Mouse (Mus musculus): ENCODE measurements around the gene Mff. TPM values are rescaled to one million over a fixed set of nuclear protein-coding genes. Genes with fewer than 3 reads are reported as not detected.

The Mff gene
- polyA plus RNA-seq, 1 experiment from 2014 or later, result 130 TPM

DNA sequence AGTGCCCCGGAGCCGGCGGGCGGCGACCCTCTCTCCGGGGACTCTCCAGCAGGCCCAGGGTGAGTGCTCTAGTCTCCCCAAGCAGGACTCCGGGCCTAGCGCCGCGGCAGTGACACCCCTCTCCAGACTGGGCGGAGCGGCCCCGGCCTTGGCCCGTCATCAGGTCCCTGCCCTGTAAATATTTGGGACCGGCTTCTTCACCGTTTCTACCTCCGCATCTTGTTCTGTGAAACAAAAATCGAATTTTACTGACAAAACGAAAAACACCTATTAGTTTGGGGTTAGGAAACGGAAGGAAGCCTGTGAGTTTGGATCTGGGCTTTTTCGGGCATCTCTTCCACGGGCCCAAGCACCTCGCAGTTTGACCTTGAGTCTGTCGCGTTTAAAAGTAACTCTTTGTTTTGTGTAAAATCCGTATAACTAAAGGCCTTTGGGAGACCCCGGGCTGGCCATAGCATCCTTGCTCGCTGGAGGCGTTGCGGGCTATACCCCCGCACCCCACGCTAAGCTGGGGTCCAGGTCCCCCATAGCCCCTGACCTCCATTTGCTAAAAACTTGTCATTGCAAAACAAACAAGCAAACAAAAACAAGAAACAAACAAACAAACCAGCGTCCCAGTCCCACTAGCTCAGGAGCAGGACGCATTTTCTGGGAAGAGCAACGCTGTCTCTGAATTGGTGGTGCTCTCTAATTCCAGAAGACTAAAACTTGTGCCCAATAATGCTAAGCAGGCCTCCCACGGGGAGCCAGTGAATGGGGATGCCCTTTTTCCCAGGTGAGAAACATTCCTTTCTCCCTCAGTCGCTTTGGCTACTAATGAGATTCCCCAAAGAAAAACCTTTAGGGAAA is 560 bp downstream of the Mff start:
- Histone ChIP-seq H3K36me3 (replicated peaks; ENCODE audit: insufficient read depth, low read length) (peaks cover 23% of the 10 kb centered on the region), H3K9ac (replicated peaks) (peak overlapping the region; percentile 97), H3K27me3 (ENCODE audit: insufficient read depth, low read length) (0 out of 2 replicates have a peak, but pooled peaks cover 3% of the 10 kb centered on the region), H3K27ac (ENCODE audit: low read depth) (peak overlapping the region; percentile 97), H3K4me2 (ENCODE audit: low read depth, low read length) (peak overlapping the region; percentile 81), H3K9me3 (ENCODE audit: low read length) (no peaks in the 10 kb centered on the region), H3K4me1 (ENCODE audit: insufficient read depth) (peaks cover 16% of the 10 kb centered on the region), H3K4me3 (ENCODE audit: low read depth, low read length) (peak overlapping the region; percentile 92)
- 3% methylated on average over 37 of the region's 37 CpGs for WGBS (ENCODE audit: insufficient replicate concordance)
- ATAC-seq (peak; percentile 99), DNase-seq (no peak)
- TF ChIP-seq CTCF (IDR thresholded peaks at IDR 0.05; ENCODE audit: low read depth) (no peak), EP300 (IDR thresholded peaks at IDR 0.05; ENCODE audit: low read depth) (no peak; the same call in 1 of the 2 replicates)

DNA sequence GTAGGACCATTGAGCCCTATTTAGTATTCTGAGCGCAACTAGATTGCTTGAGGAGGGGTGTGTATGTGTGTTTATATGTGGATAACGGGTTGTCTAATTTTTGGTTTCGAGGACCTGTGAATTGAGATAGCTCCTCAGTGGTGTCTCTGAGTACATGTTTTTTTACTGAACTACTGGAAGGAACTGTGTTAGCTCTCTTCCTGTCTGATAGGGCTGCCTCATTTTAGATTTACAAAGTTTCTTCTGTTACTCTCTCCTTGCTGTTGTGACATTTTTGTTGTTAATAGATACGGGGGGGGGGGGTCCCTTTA is 1.1 kb downstream of the Mff start:
- H3K36me3 ChIP-seq (replicated peaks; ENCODE audit: insufficient read depth, low read length), result peaks cover 29% of the 10 kb centered on the region
- H3K27me3 ChIP-seq (ENCODE audit: insufficient read depth, low read length), result 0 out of 2 replicates have a peak, but pooled peaks cover 3% of the 10 kb centered on the region
- peak overlapping the region; percentile 92 for H3K4me3 ChIP-seq (ENCODE audit: low read depth, low read length)
- peak overlapping the region; percentile 81 for H3K4me2 ChIP-seq (ENCODE audit: low read depth, low read length)
- peaks cover 16% of the 10 kb centered on the region for H3K4me1 ChIP-seq (ENCODE audit: insufficient read depth)
- ATAC-seq (peak; percentile 6; the same call in 1 of the 2 replicates), DNase-seq (no peak)
- TF ChIP-seq EP300 (IDR thresholded peaks at IDR 0.05; ENCODE audit: low read depth) (no peak), CTCF (IDR thresholded peaks at IDR 0.05; ENCODE audit: low read depth) (no peak)
- 22% methylated on average over 4 of the region's 4 CpGs for WGBS (ENCODE audit: insufficient replicate concordance)
- no peaks in the 10 kb centered on the region for H3K9me3 ChIP-seq (ENCODE audit: low read length)
- H3K9ac ChIP-seq (replicated peaks), result peak overlapping the region; percentile 97
- peak overlapping the region; percentile 97 for H3K27ac ChIP-seq (ENCODE audit: low read depth)

DNA sequence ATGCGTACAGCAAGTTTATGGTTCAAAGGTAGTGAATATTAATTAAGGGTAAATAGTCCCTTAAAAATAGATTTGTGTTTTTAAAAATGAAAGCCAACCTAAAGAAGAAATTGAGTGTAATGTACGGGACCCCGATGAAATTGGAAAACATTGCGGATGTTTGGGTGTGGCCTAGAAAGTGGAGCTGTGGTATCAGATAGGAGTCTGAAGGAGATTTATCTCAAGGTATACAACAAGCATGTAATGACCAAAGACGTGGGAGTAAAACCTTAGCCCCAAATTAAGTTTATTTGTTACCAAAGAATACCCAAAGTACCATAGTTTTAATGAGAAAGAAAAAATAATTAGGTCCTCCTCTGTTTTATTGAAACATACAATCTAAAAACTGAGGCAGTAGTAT is 1.8 kb downstream of the Mff start:
- 60% methylated on average over 5 of the region's 5 CpGs for WGBS (ENCODE audit: insufficient replicate concordance)
- peak overlapping the region; percentile 97 for H3K27ac ChIP-seq (ENCODE audit: low read depth)

DNA sequence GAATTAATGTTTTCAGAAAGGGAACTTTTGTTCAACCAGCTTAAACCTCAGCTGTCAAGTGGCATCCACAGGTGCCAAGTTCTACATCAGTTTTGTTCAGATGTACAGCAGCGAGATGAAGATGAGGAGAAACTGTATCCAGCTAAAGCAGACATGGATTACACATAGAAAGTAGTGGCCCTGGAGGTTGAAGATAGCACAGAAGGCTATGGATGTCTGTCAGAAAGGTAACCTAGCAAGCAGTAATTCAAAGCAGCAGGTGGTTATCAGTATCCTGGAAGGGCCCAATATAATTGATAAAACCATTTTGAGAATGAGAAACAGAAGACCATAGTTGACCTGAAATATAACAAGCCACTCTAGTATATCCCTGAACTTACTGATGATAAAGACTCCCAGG is 8.7 kb downstream of the Mff start:
- no peaks in the 10 kb centered on the region for H3K9me3 ChIP-seq (ENCODE audit: low read length)
- DNase-seq (no peak), ATAC-seq (peak; percentile 51)
- no peaks in the 10 kb centered on the region for H3K4me1 ChIP-seq (ENCODE audit: insufficient read depth)
- no peak overlapping the region for H3K27ac ChIP-seq (ENCODE audit: low read depth)
- H3K27me3 ChIP-seq (ENCODE audit: insufficient read depth, low read length), result no peaks in the 10 kb centered on the region
- H3K4me2 ChIP-seq (ENCODE audit: low read depth, low read length), result no peak overlapping the region
- WGBS (ENCODE audit: insufficient replicate concordance), result 68% methylated on average over 1 of the region's 1 CpGs
- no peak overlapping the region for H3K9ac ChIP-seq (replicated peaks)
- H3K36me3 ChIP-seq (replicated peaks; ENCODE audit: insufficient read depth, low read length), result peaks cover 78% of the 10 kb centered on the region
- TF ChIP-seq CTCF (IDR thresholded peaks at IDR 0.05; ENCODE audit: low read depth), result no peak
- TF ChIP-seq EP300 (IDR thresholded peaks at IDR 0.05; ENCODE audit: low read depth), result 0 out of 2 replicates have a peak, but pooled peaks have one; percentile 27
- no peak overlapping the region for H3K4me3 ChIP-seq (ENCODE audit: low read depth, low read length)

More for the DNA sequence above, 1.8 kb downstream of the Mff start:
- ATAC-seq (no peak), DNase-seq (no peak)
- TF ChIP-seq EP300 (IDR thresholded peaks at IDR 0.05; ENCODE audit: low read depth), result peak; percentile 67
- TF ChIP-seq CTCF (IDR thresholded peaks at IDR 0.05; ENCODE audit: low read depth), result no peak
- H3K36me3 ChIP-seq (replicated peaks; ENCODE audit: insufficient read depth, low read length), result peaks cover 35% of the 10 kb centered on the region
- H3K9me3 ChIP-seq (ENCODE audit: low read length), result no peaks in the 10 kb centered on the region
- H3K4me1 ChIP-seq (ENCODE audit: insufficient read depth), result peaks cover 16% of the 10 kb centered on the region
- H3K4me3 ChIP-seq (ENCODE audit: low read depth, low read length), result peak overlapping the region; percentile 92
- 0 out of 2 replicates have a peak, but pooled peaks cover 3% of the 10 kb centered on the region for H3K27me3 ChIP-seq (ENCODE audit: insufficient read depth, low read length)
- peak overlapping the region; percentile 97 for H3K9ac ChIP-seq (replicated peaks)
- H3K4me2 ChIP-seq (ENCODE audit: low read depth, low read length), result peak overlapping the region; percentile 81

DNA sequence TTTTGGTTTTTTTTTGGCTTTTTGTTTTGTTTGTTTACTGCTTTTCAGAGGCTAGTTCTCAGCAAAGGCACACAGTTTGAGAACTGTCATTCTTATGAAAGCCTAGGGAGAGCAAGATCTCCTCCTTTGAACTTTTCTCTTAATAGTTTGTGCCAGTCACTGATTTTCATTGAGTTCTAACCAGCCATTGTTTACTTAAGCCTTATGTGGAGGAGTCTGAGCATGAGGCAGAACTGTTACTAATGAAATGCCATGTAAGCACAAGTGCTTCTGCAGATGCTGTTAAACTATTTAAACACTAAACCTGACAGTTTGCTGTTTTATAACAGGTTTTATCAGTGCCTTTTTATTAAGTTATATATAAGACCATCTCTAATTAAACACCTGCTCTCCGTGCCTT is 13.4 kb downstream of the Mff start:
- ATAC-seq (no peak), DNase-seq (no peak)
- Histone ChIP-seq H3K4me3 (ENCODE audit: low read depth, low read length) (no peak overlapping the region), H3K4me1 (ENCODE audit: insufficient read depth) (no peaks in the 10 kb centered on the region), H3K4me2 (ENCODE audit: low read depth, low read length) (no peak overlapping the region), H3K9me3 (ENCODE audit: low read length) (no peaks in the 10 kb centered on the region), H3K9ac (replicated peaks) (no peak overlapping the region), H3K27ac (ENCODE audit: low read depth) (no peak overlapping the region), H3K27me3 (ENCODE audit: insufficient read depth, low read length) (no peaks in the 10 kb centered on the region), H3K36me3 (replicated peaks; ENCODE audit: insufficient read depth, low read length) (peaks cover 55% of the 10 kb centered on the region)
- WGBS (ENCODE audit: insufficient replicate concordance), result 92% methylated on average over 1 of the region's 1 CpGs
- TF ChIP-seq CTCF (IDR thresholded peaks at IDR 0.05; ENCODE audit: low read depth) (no peak), EP300 (IDR thresholded peaks at IDR 0.05; ENCODE audit: low read depth) (no peak)

DNA sequence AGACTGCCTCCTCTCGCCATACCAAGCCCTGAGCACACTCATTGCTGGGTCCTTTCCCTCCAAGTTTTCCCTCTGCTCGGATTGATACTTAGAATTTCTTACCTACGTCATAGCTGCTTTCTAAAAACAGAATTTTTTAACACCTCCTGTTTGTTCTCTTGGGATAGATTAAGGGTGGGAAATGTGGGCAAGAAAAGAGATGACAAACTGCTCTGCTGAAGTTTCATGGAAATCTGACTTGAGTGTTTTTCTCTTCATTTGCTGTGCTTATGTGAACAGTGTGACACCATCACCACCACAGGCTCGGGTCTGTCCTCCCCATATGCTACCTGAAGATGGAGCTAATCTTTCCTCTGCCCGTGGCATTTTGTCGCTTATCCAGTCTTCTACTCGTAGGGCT is 16.8 kb downstream of the Mff start:
- Histone ChIP-seq H3K9me3 (ENCODE audit: low read length) (no peaks in the 10 kb centered on the region), H3K4me2 (ENCODE audit: low read depth, low read length) (no peak overlapping the region), H3K4me3 (ENCODE audit: low read depth, low read length) (no peak overlapping the region), H3K27ac (ENCODE audit: low read depth) (no peak overlapping the region), H3K9ac (replicated peaks) (no peak overlapping the region), H3K4me1 (ENCODE audit: insufficient read depth) (no peaks in the 10 kb centered on the region), H3K36me3 (replicated peaks; ENCODE audit: insufficient read depth, low read length) (peaks cover 46% of the 10 kb centered on the region), H3K27me3 (ENCODE audit: insufficient read depth, low read length) (no peaks in the 10 kb centered on the region)
- TF ChIP-seq CTCF (IDR thresholded peaks at IDR 0.05; ENCODE audit: low read depth) (no peak), EP300 (IDR thresholded peaks at IDR 0.05; ENCODE audit: low read depth) (no peak)
- ATAC-seq, result no peak
- no peak for DNase-seq
- whole genome bisulfite sequencing (ENCODE audit: insufficient replicate concordance), result 85% methylated on average over 7 of the region's 7 CpGs

Measured in liver, postnatal 0 days (tissue).